Mouse (Mus musculus) G1E (cell line): ENCODE results near the gene Hnrnpl. TPM values are rescaled to one million over a fixed set of nuclear protein-coding genes. Genes with fewer than 3 reads are reported as not detected.
A peak's percentile ranks its signal among the peaks of the same experiment; 100 is the strongest.

Experiments
- ATAC-seq: 2 replicates; pipeline ENCODE4 v1.8.0; 2016; ENCODE audit warnings: mild to moderate bottlenecking; ENCODE audit not compliant: insufficient number of reproducible peaks, poor library complexity, low FRiP score, severe bottlenecking; ENCODE audit errors: extremely low read depth
- DNase-seq: peaks from one replicate; pipeline ENCODE4 v3.0.0; 2012; ENCODE audit warnings: low spot score
- H3K27me3 ChIP-seq: 2 replicates; pipeline ENCODE4 v1.6.1; 2012; ENCODE audit warnings: mild to moderate bottlenecking, low read length, inconsistent platforms; ENCODE audit not compliant: insufficient read depth
- H3K36me3 ChIP-seq: replicated peaks from 2 replicates; pipeline ENCODE3; 2012; ENCODE audit warnings: mild to moderate bottlenecking, inconsistent platforms
- H3K4me1 ChIP-seq: 2 replicates; pipeline ENCODE4 v1.6.1; 2012; ENCODE audit warnings: low read depth, low read length, inconsistent platforms, mixed read lengths; ENCODE audit not compliant: insufficient read depth
- H3K4me3 ChIP-seq: 2 replicates; pipeline ENCODE4 v1.5.1; 2012; ENCODE audit warnings: low read depth, mild to moderate bottlenecking, inconsistent platforms, low read length, moderate library complexity, mixed read lengths
- H3K9me3 ChIP-seq: replicated peaks from 2 replicates; pipeline ENCODE4 v1.6.1; 2012; ENCODE audit warnings: inconsistent platforms
- CTCF ChIP-seq: IDR thresholded peaks from 2 replicates; pipeline ENCODE4 v1.5.1; 2012; ENCODE audit warnings: low read depth, low read length, inconsistent platforms, mixed read lengths
- GATA1 ChIP-seq: IDR thresholded peaks from 2 replicates; pipeline ENCODE4 v1.6.1; 2012; ENCODE audit warnings: borderline replicate concordance, low read length, inconsistent platforms, mixed read lengths
- GATA2 ChIP-seq: IDR thresholded peaks from 2 replicates; pipeline ENCODE4 v1.6.1; 2012; ENCODE audit warnings: low read depth, low read length, inconsistent platforms, borderline replicate concordance
- POLR2AphosphoS5 ChIP-seq: IDR thresholded peaks from 2 replicates; pipeline ENCODE4 v1.6.1; 2012; ENCODE audit warnings: low read depth, low read length, inconsistent platforms; ENCODE audit not compliant: insufficient replicate concordance
- TAL1 ChIP-seq: conservative IDR thresholded peaks from 2 replicates; pipeline ENCODE4 v1.6.1; 2012; ENCODE audit warnings: low read depth, low read length, inconsistent platforms, mixed read lengths
- polyA plus RNA-seq: library from polyadenylated mRNA; stranded (reverse); fragments of >175 nt; gene quantifications from 2 replicates; pipeline ENCODE4 v1.2.3, GENCODE M21; 2012
- total RNA-seq, 2 experiments: library from RNA; stranded (forward) in 1 of 2; stranded (reverse) in 1 of 2; fragments of 200-1000 nt in 1 of 2; fragments of >200 nt in 1 of 2; fragmentation: Nextera tagmentation in 1 of 2; gene quantifications; 2 replicates each; pipeline ENCODE4 v1.2.3; 2014 to 2017

The Hnrnpl gene
- total RNA-seq (2014; fragmentation: Nextera tagmentation) (442 and 470 TPM in 2 replicates), total RNA-seq (2017) (251 and 279 TPM in 2 replicates), polyA plus RNA-seq (430 and 529 TPM in 2 replicates)

- TF ChIP-seq TAL1 (peak; percentile 39), GATA2 (no peak), GATA1 (no peak)
- H3K4me1 ChIP-seq = peaks cover 43% of the 10 kb centered on the region
- H3K36me3 ChIP-seq = peaks cover 17% of the 10 kb centered on the region
- no peak for ATAC-seq
- peak; percentile 53 for DNase-seq
- H3K9me3 ChIP-seq = no peaks in the 10 kb centered on the region
- no peaks in the 10 kb centered on the region for H3K27me3 ChIP-seq
- peak within 1 kb of the TSS; percentile 91 for H3K4me3 ChIP-seq
These were observed at the start of gene Hnrnpl for GRCm38 (mm10) chr7:28808221-28808941. Hnrnpl (plus strand) TSS chr7:28808541.

GRCm38 (mm10) chr7:28758623-28759022, 49.7 kb upstream of the Hnrnpl start:
- peaks cover 64% of the 10 kb centered on the region for H3K36me3 ChIP-seq
- no peak overlapping the region for H3K4me3 ChIP-seq
- no peaks in the 10 kb centered on the region for H3K9me3 ChIP-seq
- H3K4me1 ChIP-seq = 0 out of 2 replicates have a peak, but pooled peaks cover 5% of the 10 kb centered on the region
- TF ChIP-seq TAL1 = no peak
- TF ChIP-seq GATA2 = no peak
- TF ChIP-seq GATA1 = no peak
- no peak for TF ChIP-seq CTCF
- no peak for TF ChIP-seq POLR2AphosphoS5
- peaks cover 13% of the 10 kb centered on the region; the same call in 1 of the 2 replicates for H3K27me3 ChIP-seq
- DNase-seq (no peak), ATAC-seq (no peak)

DNA sequence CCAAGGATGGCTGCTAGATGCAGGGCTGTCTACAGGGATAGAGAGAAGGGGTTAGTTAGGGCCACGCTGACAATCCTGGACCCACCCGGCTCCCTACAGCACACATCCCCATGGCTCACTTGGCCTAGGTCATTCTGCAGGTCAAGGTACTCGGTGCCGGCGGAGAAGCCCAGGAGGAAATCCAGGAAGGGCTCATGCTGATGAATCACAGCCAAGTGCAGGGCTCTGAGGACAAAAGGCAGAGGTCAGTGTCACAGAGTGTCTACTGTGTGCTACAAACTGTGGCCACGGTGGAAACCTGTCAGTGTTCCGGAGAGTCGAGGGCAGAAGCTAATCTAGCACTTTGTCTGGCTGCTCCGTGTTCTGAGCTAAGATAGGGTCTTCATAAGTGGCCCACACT, 46.4 kb upstream of the Hnrnpl start:
- ATAC-seq = no peak
- H3K9me3 ChIP-seq = no peaks in the 10 kb centered on the region
- peaks cover 19% of the 10 kb centered on the region for H3K4me1 ChIP-seq
- H3K36me3 ChIP-seq = peaks cover 59% of the 10 kb centered on the region
- no peak for DNase-seq
- no peak for TF ChIP-seq CTCF
- H3K27me3 ChIP-seq = peaks cover 4% of the 10 kb centered on the region; the same call in 1 of the 2 replicates
- H3K4me3 ChIP-seq = no peak overlapping the region

DNA sequence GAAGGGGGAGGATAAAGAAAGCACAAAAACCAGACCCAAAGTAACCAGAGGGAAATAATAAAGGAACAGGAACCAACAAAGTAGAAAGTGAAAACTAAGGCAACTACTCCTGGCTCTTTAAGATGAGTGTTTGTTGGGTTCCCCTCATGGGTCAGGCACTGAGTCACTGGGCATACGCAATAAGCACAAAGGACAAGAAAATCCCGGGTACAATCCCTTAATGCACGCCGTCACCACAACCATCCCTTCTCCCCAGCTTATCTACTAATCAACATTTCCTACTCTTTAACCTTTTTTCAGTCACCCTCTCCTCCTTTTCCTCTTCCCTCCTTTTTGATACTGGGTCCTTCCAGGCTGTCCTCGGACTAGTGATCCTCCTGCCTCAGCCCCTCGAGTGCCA, 43.1 kb upstream of the Hnrnpl start:
- TF ChIP-seq GATA2 (no peak), CTCF (no peak), GATA1 (no peak), TAL1 (no peak), POLR2AphosphoS5 (no peak)
- H3K36me3 ChIP-seq = peaks cover 40% of the 10 kb centered on the region
- H3K27me3 ChIP-seq = no peaks in the 10 kb centered on the region
- no peaks in the 10 kb centered on the region for H3K9me3 ChIP-seq
- ATAC-seq (no peak), DNase-seq (no peak)
- peak overlapping the region; percentile 89; the same call in 1 of the 2 replicates for H3K4me3 ChIP-seq
- peaks cover 39% of the 10 kb centered on the region for H3K4me1 ChIP-seq

GRCm38 (mm10) chr7:28766173-28766879, 42.0 kb upstream of the Hnrnpl start, which contains the start of gene Sirt2:
Sirt2 (plus strand) TSS chr7:28766735.
- ATAC-seq = peak; percentile 97
- Histone ChIP-seq H3K27me3 (no peaks in the 10 kb centered on the region), H3K4me3 (peak within 1 kb of the TSS; percentile 89), H3K9me3 (no peaks in the 10 kb centered on the region), H3K4me1 (peaks cover 44% of the 10 kb centered on the region), H3K36me3 (peaks cover 35% of the 10 kb centered on the region)
- peak; percentile 99 for DNase-seq
- TF ChIP-seq CTCF (no peak), GATA1 (no peak), GATA2 (no peak), TAL1 (no peak), POLR2AphosphoS5 (no peak)

DNA sequence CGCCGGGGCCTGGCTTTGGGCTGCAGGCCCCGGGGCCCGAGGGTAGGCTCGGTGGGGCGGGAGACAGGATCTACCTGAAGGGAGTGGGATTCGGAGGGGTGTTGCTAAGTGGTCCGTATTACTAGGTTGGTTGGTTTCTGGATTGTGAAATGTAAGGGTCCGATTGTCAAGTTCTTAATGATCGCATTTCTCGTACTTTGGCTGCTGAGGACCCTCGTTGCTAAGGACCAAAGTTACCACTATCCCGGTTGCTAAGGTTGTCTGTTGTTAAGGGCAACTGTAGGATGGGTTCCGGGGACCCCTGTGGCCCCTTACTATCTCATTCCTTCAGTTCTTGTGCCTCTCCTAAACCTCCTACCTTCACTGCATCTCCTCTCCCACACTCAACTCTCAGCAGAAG, 41.4 kb upstream of the Hnrnpl start:
- TF ChIP-seq TAL1 (no peak), POLR2AphosphoS5 (no peak), CTCF (no peak), GATA1 (no peak), GATA2 (no peak)
- Histone ChIP-seq H3K9me3 (no peaks in the 10 kb centered on the region), H3K27me3 (no peaks in the 10 kb centered on the region), H3K4me1 (peaks cover 44% of the 10 kb centered on the region), H3K4me3 (peak overlapping the region; percentile 89), H3K36me3 (peaks cover 34% of the 10 kb centered on the region)
- ATAC-seq = no peak
- DNase-seq = no peak
